Mouse (Mus musculus): ENCODE measurements at regions not wholly inside any gene's neighbourhood (a gene's known extent, or its start where the extent isn't known, plus 50 kb on each side); places are given as distances from the start of the nearest gene placed in this dataset.

DNA sequence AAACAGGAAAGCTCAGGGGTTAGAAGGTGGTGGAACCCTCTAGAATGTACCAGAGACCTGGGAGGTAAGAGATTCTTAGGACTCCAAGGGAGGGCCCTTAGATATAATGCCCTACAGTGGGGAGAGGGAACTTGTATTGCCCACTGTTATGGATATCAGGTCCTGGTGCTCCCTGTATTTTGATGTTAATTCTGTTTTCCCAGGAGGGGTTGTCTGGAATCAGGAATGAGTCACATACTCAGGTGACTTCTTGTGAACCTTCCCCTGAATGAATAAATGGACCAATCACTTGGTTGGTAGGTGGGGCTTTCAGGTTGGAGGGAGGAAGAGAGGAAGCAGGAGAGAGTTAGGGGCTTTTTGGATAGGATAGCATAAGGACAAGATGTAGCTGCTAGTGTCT is 533.8 kb upstream of the Htr2c start:
- TF ChIP-seq POLR2A (IDR thresholded peaks at IDR 0.05; ENCODE audit: borderline replicate concordance, low read depth, low read length) (no peak), CTCF (IDR thresholded peaks at IDR 0.05; ENCODE audit: low read depth, low read length) (no peak)

Data from bone marrow macrophage, adult 2 months (primary cell).